Mouse (Mus musculus) 3T3-L1 (cell line): ENCODE measurements around the gene Hipk3.
A peak's percentile ranks its signal among the peaks of the same experiment; 100 is the strongest.

Experiments used
- DNase-seq: peaks from one replicate; pipeline ENCODE4 v3.0.0-alpha.2; 2015; ENCODE audit warnings: low read depth, low spot score

Gene Hipk3

GRCm38 (mm10) chr2:104493951-104494800, at the start of gene Hipk3:
Gene Hipk3 (minus strand): TSS chr2:104494446.
- peak; percentile 77 for DNase-seq

GRCm38 (mm10) chr2:104540286-104540685, 46.0 kb upstream of the Hipk3 start:
- DNase-seq: no peak

- no peak for DNase-seq
These were observed 40.5 kb upstream of the Hipk3 start for GRCm38 (mm10) chr2:104534751-104535150.

GRCm38 (mm10) chr2:104532548-104532947, 38.3 kb upstream of the Hipk3 start:
- DNase-seq: no peak

GRCm38 (mm10) chr2:104526559-104526958, 32.3 kb upstream of the Hipk3 start:
- no peak for DNase-seq

- DNase-seq: peak; percentile 96
These were observed 31.3 kb upstream of the Hipk3 start for GRCm38 (mm10) chr2:104525506-104525905.

- no peak for DNase-seq
These were observed 17.4 kb upstream of the Hipk3 start for GRCm38 (mm10) chr2:104511622-104512021.

GRCm38 (mm10) chr2:104502388-104502787, 8.1 kb upstream of the Hipk3 start:
- DNase-seq: no peak

GRCm38 (mm10) chr2:104501091-104501490, 6.8 kb upstream of the Hipk3 start:
- no peak for DNase-seq

GRCm38 (mm10) chr2:104497771-104498170, 3.5 kb upstream of the Hipk3 start:
- DNase-seq: peak; percentile 36

- DNase-seq: no peak
These were observed 3.0 kb upstream of the Hipk3 start for GRCm38 (mm10) chr2:104497231-104497630.

- no peak for DNase-seq
These were observed 2.0 kb upstream of the Hipk3 start for GRCm38 (mm10) chr2:104496206-104496605.

- no peak for DNase-seq
These were observed 547 bp upstream of the Hipk3 start for GRCm38 (mm10) chr2:104494801-104495185.

GRCm38 (mm10) chr2:104493021-104493950, 960 bp downstream of the Hipk3 start:
- peak; percentile 78 for DNase-seq

GRCm38 (mm10) chr2:104491221-104491795, 2.9 kb downstream of the Hipk3 start:
- DNase-seq: no peak

- no peak for DNase-seq
These were observed 3.5 kb downstream of the Hipk3 start for GRCm38 (mm10) chr2:104490761-104491160.

GRCm38 (mm10) chr2:104489851-104490250, 4.4 kb downstream of the Hipk3 start:
- DNase-seq: no peak

GRCm38 (mm10) chr2:104484438-104484837, 9.8 kb downstream of the Hipk3 start:
- DNase-seq: no peak

GRCm38 (mm10) chr2:104482156-104482555, 12.1 kb downstream of the Hipk3 start:
- DNase-seq: peak; percentile 51

- no peak for DNase-seq
These were observed 15.2 kb downstream of the Hipk3 start for GRCm38 (mm10) chr2:104479054-104479453.

- DNase-seq: no peak
These were observed 16.7 kb downstream of the Hipk3 start for GRCm38 (mm10) chr2:104477398-104478015.

- DNase-seq: no peak
These were observed 22.2 kb downstream of the Hipk3 start for GRCm38 (mm10) chr2:104472056-104472455.
